Mouse (Mus musculus) limb, embryonic 10.5 days (tissue): Measurements from ENCODE around the gene Tra2a. TPM values are rescaled to one million over a fixed set of nuclear protein-coding genes. Genes with fewer than 3 reads are reported as not detected.

Source experiments
- DNase-seq: peaks from one replicate; pipeline ENCODE4 v3.0.0-alpha.2; 2017; ENCODE audit warnings: low spot score
- H3K27ac ChIP-seq: fragments of 300-500 bp; sonication (generic); 2 replicates; pipeline ENCODE4 v1.5.1; 2016; ENCODE audit warnings: mild to moderate bottlenecking
- H3K27me3 ChIP-seq: fragments of 300-500 bp; sonication (generic); 2 replicates; pipeline ENCODE4 v1.6.1; 2016; ENCODE audit warnings: low read depth, mild to moderate bottlenecking; ENCODE audit not compliant: poor library complexity, severe bottlenecking
- H3K36me3 ChIP-seq: fragments of 300-500 bp; sonication (generic); 2 replicates; pipeline ENCODE4 v1.6.1; 2016; ENCODE audit warnings: mild to moderate bottlenecking, moderate library complexity
- H3K4me1 ChIP-seq: fragments of 300-500 bp; sonication (generic); 2 replicates; pipeline ENCODE4 v1.6.1; 2016
- H3K4me3 ChIP-seq: fragments of 300-500 bp; sonication (generic); 2 replicates; pipeline ENCODE4 v1.5.1; 2016; ENCODE audit warnings: mild to moderate bottlenecking, moderate library complexity
- H3K9me3 ChIP-seq: fragments of 300-500 bp; sonication (generic); replicated peaks from 2 replicates; pipeline ENCODE4 v1.6.1; 2016; ENCODE audit warnings: mild to moderate bottlenecking
- WGBS: fragments of 180-500 bp; shearing (Covaris S2); methylation state at CpG from one replicate; pipeline ENCODE4 v1.1.7; 2016; 5-methylcytosine and 5-hydroxymethylcytosine counted together
- polyA plus RNA-seq: library from polyadenylated mRNA; unstranded; fragments of >200 nt; fragmentation: Nextera tagmentation; extraction: Ambion mirVana; gene quantifications from 2 replicates; pipeline ENCODE4 v1.2.1, GENCODE M21; 2016

Gene Tra2a
- polyA plus RNA-seq, 1 experiment from 2014 or later = 128 TPM

DNA sequence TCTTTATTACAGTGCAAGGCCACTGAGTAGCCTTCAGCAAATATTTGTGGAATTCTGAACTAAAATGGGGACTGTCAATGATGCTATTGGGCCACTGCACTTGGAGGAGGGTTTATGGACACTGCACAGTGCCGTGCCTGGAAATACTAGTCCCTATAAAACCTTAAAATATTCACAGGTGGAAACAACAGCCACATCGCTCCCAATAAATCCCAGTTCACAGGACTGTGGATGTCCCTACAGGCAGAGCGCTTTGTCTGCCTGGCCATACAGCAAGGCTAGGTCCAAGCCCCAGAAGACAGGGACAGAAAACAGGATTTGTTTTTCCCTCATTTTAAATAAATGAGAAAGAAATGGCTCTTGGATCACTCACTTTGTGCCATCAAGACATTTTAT, 38.1 kb downstream of the Tra2a start:
- no peaks in the 10 kb centered on the region for H3K9me3 ChIP-seq
- H3K27ac ChIP-seq = no peak overlapping the region
- H3K36me3 ChIP-seq = no peaks in the 10 kb centered on the region
- H3K4me1 ChIP-seq = peaks cover 24% of the 10 kb centered on the region
- no peak for DNase-seq
- no peaks in the 10 kb centered on the region for H3K27me3 ChIP-seq
- no peak overlapping the region for H3K4me3 ChIP-seq
- 72% methylated on average over 3 of the region's 3 CpGs for WGBS

DNA sequence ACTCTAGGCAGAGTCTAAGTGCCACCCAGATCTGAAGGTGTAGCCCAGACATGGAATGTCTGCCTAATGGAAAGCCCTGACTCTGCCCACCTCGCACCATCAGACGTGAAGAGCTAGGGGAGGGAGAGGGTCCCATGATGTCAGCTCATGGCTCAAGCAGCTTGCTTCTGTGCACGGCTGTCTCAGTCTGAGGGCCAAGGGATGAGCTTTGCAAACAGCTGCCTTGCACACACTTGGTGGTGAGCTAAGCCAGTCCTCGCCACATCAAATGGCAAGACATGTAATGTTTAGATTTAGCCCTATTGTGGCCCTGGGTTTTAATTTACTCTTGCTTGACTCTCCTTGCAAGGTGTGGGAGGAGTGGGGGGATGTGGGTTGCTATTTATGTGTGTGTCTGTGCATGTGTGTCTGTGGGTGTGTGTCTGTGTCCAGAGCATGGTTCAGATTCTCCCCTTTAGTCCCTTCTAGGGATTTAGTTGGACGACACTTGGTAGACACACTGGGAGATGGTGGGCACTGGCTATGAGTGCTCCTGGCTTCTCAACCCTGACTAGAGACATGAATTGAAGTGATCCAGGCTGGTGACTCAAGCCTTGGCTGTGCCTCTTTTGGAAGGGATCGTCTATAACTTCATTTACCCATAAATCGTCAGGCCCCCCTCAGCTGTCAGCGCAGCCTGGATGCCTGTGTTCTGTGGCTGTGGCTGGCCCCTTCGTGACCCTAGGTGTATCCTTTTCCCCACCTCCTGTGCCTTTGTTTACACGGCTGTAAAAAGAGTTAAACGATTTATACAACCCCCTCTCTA, 38.7 kb downstream of the Tra2a start:
- DNase-seq = no peak
- Histone ChIP-seq H3K9me3 (no peaks in the 10 kb centered on the region), H3K27me3 (no peaks in the 10 kb centered on the region), H3K4me3 (no peak overlapping the region), H3K36me3 (no peaks in the 10 kb centered on the region), H3K4me1 (peaks cover 27% of the 10 kb centered on the region), H3K27ac (no peak overlapping the region)
- WGBS = 53% methylated on average over 11 of the region's 11 CpGs

DNA sequence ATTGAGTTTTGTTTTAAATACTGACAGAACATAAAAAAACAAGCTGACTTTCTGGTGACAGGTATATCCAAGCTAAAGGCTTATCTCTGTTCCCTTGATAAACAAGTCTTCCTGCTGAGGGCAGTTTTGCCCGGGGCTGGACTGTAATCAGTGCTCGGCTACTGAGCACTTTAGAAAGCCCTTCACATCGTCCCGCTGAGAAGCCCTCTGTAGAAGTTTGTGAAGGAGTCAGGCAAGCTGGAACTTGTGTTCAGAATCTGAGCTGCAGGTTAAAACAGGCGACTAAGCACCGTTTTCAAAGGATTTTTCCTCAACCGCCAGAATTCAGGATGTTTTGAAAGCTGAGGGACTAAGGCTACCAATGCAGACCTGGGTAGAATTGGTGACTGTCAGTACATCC, 41.9 kb downstream of the Tra2a start:
- Histone ChIP-seq H3K4me3 (no peak overlapping the region), H3K27ac (no peak overlapping the region), H3K27me3 (no peaks in the 10 kb centered on the region), H3K36me3 (no peaks in the 10 kb centered on the region), H3K4me1 (peaks cover 20% of the 10 kb centered on the region), H3K9me3 (no peaks in the 10 kb centered on the region)
- no peak for DNase-seq
- 5% methylated on average over 7 of the region's 7 CpGs for WGBS

DNA sequence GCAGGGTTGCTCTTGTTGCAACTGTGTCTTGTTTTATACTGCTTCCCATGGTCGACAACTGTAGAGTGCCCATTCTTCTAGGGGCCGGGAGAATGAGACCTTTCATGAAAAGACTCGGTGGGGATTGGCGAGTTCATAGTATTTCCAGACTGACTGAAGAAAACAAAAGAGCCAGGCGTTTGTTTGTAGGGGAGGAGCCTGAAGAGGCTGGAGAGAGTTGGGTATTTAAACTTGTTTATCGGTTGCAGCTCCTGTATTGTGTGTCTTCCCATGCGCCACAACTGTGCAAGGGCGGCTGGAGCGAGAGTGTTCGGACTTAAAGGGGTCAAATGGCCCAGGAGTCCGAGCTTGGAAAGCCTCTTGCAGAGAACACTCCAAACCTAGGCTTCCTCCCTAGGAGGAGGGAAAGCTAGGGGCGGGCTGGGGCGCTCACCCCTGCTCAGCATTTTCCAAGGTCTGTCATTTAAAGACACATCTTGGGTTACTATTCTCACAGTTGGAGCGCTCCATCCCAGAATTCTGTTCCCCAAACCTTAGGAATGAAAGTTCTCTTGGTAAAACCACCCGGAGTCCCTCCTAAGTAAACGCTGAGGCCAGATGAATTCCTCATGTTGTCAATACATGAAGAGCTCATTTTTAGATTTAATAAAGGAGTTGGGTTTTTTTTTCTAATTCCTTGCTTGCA, 43.8 kb downstream of the Tra2a start:
- Histone ChIP-seq H3K9me3 (no peaks in the 10 kb centered on the region), H3K27ac (peak overlapping the region; percentile 99), H3K27me3 (no peaks in the 10 kb centered on the region), H3K36me3 (no peaks in the 10 kb centered on the region), H3K4me3 (peak overlapping the region; percentile 99), H3K4me1 (peaks cover 12% of the 10 kb centered on the region)
- 3% methylated on average over 16 of the region's 16 CpGs for WGBS
- peak; percentile 74 for DNase-seq

DNA sequence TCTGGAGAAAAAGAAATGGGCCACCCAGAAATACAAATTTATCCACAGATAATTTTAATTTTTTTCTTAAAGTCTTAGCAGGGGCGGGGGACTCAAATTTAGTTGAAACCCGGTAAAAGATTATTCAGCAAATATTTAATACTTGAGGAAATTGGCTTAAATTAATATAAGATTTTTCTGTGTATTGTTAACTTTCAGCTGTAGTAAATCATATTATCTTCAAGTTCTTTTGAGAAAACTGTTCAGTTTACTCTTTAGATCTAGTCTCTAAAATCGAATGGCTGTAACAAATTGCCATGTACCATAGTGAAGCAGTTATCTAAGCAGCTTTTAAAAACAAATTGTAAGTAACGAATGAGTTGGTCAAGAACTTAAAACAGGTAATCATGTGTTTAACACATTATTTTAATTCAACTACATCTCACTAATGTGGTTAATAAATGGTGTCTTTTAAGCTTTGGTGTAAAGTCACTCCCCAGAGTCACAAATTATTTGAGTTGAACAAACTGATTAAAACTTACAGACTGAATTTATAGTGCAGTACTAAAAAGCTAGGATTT, 44.8 kb downstream of the Tra2a start:
- H3K27ac ChIP-seq = peak overlapping the region; percentile 99
- 7% methylated on average over 4 of the region's 4 CpGs for WGBS
- H3K36me3 ChIP-seq = no peaks in the 10 kb centered on the region
- H3K9me3 ChIP-seq = no peaks in the 10 kb centered on the region
- DNase-seq = no peak
- peaks cover 9% of the 10 kb centered on the region for H3K4me1 ChIP-seq
- no peaks in the 10 kb centered on the region for H3K27me3 ChIP-seq
- peak overlapping the region; percentile 99 for H3K4me3 ChIP-seq

DNA sequence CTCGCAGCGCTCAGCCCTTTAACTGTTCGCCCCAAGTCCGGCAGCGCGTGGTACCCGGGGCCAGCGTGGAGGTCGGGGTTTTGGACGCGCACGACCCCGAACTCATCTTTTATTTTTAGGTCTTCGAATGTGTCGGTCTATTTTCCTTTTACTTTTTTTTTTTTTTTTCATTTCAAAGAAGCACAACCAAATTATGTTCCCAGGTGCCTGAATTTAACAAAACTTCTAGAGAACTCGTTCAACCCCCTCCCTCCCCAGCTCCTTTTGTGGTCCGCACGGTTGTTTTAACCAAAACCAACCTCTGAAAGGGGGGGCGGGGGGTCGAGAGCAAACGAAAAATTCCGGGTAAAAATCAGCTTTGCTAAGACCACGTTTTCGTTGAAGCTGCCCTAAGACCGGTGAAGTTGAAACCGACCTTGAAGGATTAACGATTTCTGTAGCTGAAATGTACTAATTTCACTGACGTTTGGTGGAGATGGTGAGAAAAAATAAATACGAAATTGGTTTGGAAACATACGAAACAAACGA, 45.5 kb downstream of the Tra2a start:
- Histone ChIP-seq H3K9me3 (no peaks in the 10 kb centered on the region), H3K4me1 (peaks cover 11% of the 10 kb centered on the region), H3K27me3 (no peaks in the 10 kb centered on the region), H3K36me3 (no peaks in the 10 kb centered on the region), H3K27ac (peak overlapping the region; percentile 99), H3K4me3 (peak overlapping the region; percentile 99)
- under 1% methylated on average over 31 of the region's 31 CpGs for WGBS
- DNase-seq = peak; percentile 63

DNA sequence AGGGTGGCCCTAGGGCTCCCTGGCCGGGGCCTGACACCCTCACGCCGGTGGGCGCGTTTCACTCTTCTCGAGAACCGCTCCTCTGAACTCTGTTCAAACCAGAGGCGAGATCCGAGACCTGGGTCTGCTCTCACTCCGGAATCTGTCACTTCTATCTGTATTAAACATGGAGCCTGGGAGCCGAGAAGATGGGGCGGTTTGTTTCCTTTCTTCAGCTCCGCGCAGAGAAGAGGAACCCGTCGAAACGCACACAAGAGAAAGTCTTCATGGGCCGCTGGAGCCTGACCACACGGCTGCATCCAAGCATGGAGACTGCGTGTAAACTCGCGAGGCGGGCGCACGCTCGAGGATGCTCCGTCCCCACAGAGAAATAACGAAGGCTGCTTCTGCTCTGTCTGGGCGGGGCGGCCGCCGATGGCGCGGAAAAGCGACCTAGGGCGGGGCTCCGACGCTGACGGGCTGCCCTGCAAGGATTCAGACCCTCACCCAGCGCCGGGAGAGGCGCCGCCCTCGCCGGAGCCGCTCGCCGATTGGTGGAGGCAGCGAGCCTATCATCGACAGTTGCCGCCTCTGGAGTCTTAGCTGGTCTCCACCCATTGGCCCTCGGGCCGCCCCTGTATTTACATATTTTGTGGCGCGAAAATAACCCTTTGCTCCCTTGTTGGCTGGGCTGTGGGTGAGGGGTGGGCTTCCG, 46.1 kb downstream of the Tra2a start:
- Histone ChIP-seq H3K36me3 (no peaks in the 10 kb centered on the region), H3K27me3 (no peaks in the 10 kb centered on the region), H3K9me3 (no peaks in the 10 kb centered on the region), H3K4me3 (peak overlapping the region; percentile 99), H3K4me1 (peaks cover 17% of the 10 kb centered on the region), H3K27ac (peak overlapping the region; percentile 99)
- WGBS = under 1% methylated on average over 56 of the region's 56 CpGs
- DNase-seq = peak; percentile 97

DNA sequence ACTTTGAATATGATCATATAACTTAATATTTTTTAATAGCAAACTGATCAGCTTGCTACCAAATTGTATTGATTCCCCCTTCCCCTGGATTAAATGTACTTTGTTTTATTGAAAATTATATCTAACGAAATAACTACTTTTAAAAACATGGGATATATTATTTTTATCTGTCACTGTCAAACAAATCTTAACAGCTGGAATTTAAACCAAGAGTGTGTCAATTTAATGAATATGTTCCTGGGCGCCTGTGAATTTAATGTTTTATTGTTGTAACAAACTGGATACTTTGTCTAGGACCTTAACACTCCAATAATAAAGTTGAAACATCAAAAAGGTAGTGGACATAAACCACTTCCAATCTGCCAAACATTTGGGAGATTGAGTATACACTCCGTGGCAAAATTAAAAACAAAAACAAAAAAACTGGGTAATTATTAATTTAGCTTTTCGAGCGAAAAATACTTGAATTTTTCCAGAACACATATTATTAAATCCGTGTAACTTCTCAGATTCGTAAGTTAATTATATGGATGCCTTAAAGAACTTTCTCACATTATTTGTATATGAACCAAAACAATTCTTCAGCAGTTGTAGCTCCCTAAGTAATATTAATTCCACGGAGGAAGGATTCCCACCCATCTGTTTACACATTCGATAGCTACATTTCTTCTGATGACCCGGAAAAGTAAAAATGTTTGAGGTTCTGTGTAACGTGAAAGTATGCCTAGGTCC, 46.9 kb downstream of the Tra2a start:
- no peaks in the 10 kb centered on the region for H3K27me3 ChIP-seq
- H3K36me3 ChIP-seq = no peaks in the 10 kb centered on the region
- no peak for DNase-seq
- peaks cover 20% of the 10 kb centered on the region for H3K4me1 ChIP-seq
- peak overlapping the region; percentile 99 for H3K4me3 ChIP-seq
- 2% methylated on average over 11 of the region's 11 CpGs for WGBS
- no peaks in the 10 kb centered on the region for H3K9me3 ChIP-seq
- H3K27ac ChIP-seq = peak overlapping the region; percentile 99

DNA sequence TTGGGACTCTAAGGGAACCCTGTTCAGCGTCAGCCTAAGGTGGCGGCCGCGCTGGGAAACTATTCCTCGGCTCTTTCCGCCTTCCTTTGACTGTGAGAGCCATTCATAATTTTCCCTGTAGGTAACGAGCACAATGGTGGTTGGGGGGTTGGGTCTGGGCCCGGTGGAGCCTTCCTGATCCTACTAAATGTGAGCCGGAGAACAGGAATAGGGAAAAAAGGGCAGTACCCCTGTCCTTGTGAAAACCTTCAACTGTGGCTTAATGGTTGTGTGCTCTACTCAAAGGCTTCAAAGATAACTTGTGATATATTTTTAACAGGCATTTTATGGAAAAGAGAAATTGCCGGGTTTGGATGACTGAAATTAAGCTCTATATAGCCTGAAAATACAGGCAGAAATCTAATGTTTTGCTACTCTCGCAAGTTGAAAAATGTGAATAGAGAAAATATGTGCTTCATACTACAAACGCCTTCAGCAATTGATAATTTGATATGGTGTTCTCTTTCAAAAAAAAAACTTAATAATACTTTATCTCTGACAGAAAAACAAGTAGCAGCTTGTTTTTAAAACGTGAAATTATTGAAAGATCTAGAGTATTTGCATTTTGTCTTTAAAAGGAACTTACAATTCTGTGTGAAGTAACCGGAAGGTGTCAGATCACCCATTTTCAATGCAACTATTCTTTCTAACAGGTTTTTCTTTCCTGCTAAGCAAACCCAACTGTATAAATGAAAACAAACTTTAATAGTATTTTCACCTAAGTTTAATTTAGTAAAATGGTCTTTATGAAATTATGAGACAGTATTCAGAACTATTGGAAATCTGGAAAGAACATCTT, 47.9 kb downstream of the Tra2a start:
- peak overlapping the region; percentile 99 for H3K4me3 ChIP-seq
- DNase-seq = no peak
- H3K9me3 ChIP-seq = no peaks in the 10 kb centered on the region
- WGBS = 2% methylated on average over 14 of the region's 14 CpGs
- no peaks in the 10 kb centered on the region for H3K36me3 ChIP-seq
- no peaks in the 10 kb centered on the region for H3K27me3 ChIP-seq
- H3K27ac ChIP-seq = peak overlapping the region; percentile 99
- peaks cover 27% of the 10 kb centered on the region for H3K4me1 ChIP-seq

DNA sequence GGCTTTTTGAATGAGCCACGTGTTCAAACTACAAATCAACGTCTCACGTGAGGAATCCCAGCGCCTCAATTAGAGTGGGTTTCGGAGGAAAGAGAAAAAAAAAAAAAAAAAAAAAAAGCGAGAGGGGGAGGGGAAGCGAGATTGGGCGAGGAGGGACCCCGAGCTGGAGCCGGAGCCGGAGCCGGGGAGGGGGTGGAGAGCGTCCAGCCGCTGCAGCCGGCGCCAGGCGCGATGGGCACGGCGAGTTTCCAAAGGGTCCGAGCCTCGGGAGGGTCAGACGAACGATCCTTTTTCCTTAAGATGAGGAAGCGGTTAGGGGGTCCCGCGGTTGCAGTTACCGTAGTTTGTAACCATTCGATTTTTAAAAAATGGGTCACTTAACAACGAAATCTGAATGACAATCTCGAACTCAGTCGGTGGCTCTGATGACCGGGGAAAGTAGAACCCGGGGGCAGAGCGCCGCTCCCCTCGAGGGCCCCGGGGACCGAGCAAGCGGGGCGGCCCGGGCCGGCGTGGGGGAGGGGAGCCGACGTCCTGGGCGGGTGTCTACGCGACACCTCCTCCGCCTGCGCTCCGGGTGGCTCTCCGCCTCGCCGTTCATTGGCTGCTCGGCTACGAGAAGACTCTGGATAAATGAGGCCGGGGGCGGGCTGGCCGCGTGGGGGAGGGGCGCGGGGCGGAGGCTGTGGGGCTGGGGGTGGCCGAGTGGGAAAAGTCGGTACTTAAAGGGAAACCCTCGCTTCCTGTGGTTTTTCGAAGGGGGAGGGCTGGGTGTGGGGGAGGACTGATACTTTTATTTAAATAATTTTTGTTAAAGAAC, 48.7 kb downstream of the Tra2a start, which contains the start of gene Igf2bp3:
Gene Igf2bp3 (minus strand): TSS at position 30 of the 820 bp plus-strand sequence.
- no peaks in the 10 kb centered on the region for H3K9me3 ChIP-seq
- DNase-seq = peak; percentile 99
- no peaks in the 10 kb centered on the region for H3K36me3 ChIP-seq
- WGBS = under 1% methylated on average over 66 of the region's 68 CpGs
- peak within 1 kb of the TSS; percentile 99 for H3K27ac ChIP-seq
- peak within 1 kb of the TSS; percentile 99 for H3K4me3 ChIP-seq
- H3K4me1 ChIP-seq = peaks cover 32% of the 10 kb centered on the region
- no peaks in the 10 kb centered on the region for H3K27me3 ChIP-seq
